Comparison of ENCODE assay signal across 16 mouse cellular contexts in genomic region chr6:50689121-50689815, GRCm38 (mm10). TPM values are rescaled to one million over a fixed set of nuclear protein-coding genes. Genes with fewer than 3 reads are reported as not detected.
A peak's percentile ranks its signal among the peaks of the same experiment; 100 is the strongest.
DNase-seq lines count a peak whose midpoint lies in the region; ATAC-seq and TF ChIP-seq lines count a peak whose summit lies in the region.
"Had no signal": no experiment of that assay in that cellular context is flagged by ENCODE, and none has a peak within 500 bp of the region (broad histone marks: within the 10 kb centered on the region; RNA-seq: fewer than 3 reads in every experiment).

No protein-coding gene starts in this region.

- no peak for TF ChIP-seq CTCF in brain, embryonic 14.5 days (IDR thresholded peaks at IDR 0.05; ENCODE audit: borderline replicate concordance, extremely low read depth, insufficient read depth, insufficient read length)

- DNase-seq in frontal cortex, postnatal 14 days (ENCODE audit: low spot score in 2 of 2): peak; percentile 12 to 26
- DNase-seq in frontal cortex, postnatal 25 days (ENCODE audit: low spot score in 2 of 2): no peak
- peak; percentile 88 for DNase-seq in brain, embryonic 14.5 days (ENCODE audit: low read depth)
- peak; percentile 67 for DNase-seq in hindbrain, embryonic 14.5 days (ENCODE audit: low spot score)
- no peak for DNase-seq in gastrocnemius, postnatal 25 days
- DNase-seq in kidney, adult 8-10 months: no peak
- DNase-seq in spleen, postnatal 4 days (ENCODE audit: low spot score in 2 of 2): no peak
- DNase-seq: thymus, postnatal 14 days had no signal

- peak; percentile 89 for ATAC-seq in hindbrain, embryonic 14.5 days (ENCODE audit: low FRiP score)
- ATAC-seq in limb, embryonic 13.5 days (ENCODE audit: low FRiP score, low read depth): no peak
- ATAC-seq: intestine, embryonic 16.5 days had no signal

- WGBS in hindbrain, embryonic 14.5 days: 39% methylated on average over 15 of the region's 15 CpGs
- WGBS in limb, embryonic 13.5 days: 50% methylated on average over 15 of the region's 15 CpGs

- H3K9ac ChIP-seq in hindbrain, embryonic 14.5 days: no peak overlapping the region
- H3K9ac ChIP-seq in limb, embryonic 13.5 days: no peak overlapping the region
- H3K9ac ChIP-seq: lung, embryonic 15.5 days had no signal

- peak overlapping the region; percentile 76 for H3K27ac ChIP-seq in hindbrain, embryonic 14.5 days
- peak overlapping the region; percentile 4; the same call in 1 of the 2 replicates for H3K27ac ChIP-seq in limb, embryonic 13.5 days
- H3K27ac ChIP-seq: heart, embryonic 10.5 days; lung, embryonic 15.5 days had no signal

- no peaks in the 10 kb centered on the region for H3K27me3 ChIP-seq in hindbrain, embryonic 14.5 days (ENCODE audit: control insufficient read depth, insufficient read depth, low read length)
- peaks cover 33% of the 10 kb centered on the region for H3K27me3 ChIP-seq in limb, embryonic 13.5 days
- H3K27me3 ChIP-seq: CH12.LX; lung, embryonic 15.5 days had no signal

- no peaks in the 10 kb centered on the region for H3K36me3 ChIP-seq in hindbrain, embryonic 14.5 days (replicated peaks; ENCODE audit: control insufficient read depth, insufficient read depth)
- H3K36me3 ChIP-seq in limb, embryonic 13.5 days: no peaks in the 10 kb centered on the region
- H3K36me3 ChIP-seq: heart, embryonic 10.5 days; lung, embryonic 15.5 days had no signal

- H3K4me2 ChIP-seq in hindbrain, embryonic 14.5 days (replicated peaks): peak overlapping the region; percentile 8; the same call in 1 of the 2 replicates
- no peak overlapping the region for H3K4me2 ChIP-seq in limb, embryonic 13.5 days (replicated peaks)
- H3K4me2 ChIP-seq: lung, embryonic 15.5 days had no signal

- peaks cover 17% of the 10 kb centered on the region; the same call in 1 of the 2 replicates for H3K4me1 ChIP-seq in hindbrain, embryonic 14.5 days (replicated peaks; ENCODE audit: control insufficient read depth, insufficient read depth, low read length)
- H3K4me1 ChIP-seq in limb, embryonic 13.5 days: peaks cover 16% of the 10 kb centered on the region

- no peak for TF ChIP-seq POLR2A in brain, embryonic 14.5 days (IDR thresholded peaks at IDR 0.05; ENCODE audit: borderline replicate concordance, extremely low read depth, insufficient read depth, insufficient read length, poor library complexity, severe bottlenecking)

- H3K4me3 ChIP-seq in hindbrain, embryonic 14.5 days (replicated peaks; ENCODE audit: low read length): no peak overlapping the region
- no peak overlapping the region for H3K4me3 ChIP-seq in limb, embryonic 13.5 days
- H3K4me3 ChIP-seq: heart, embryonic 10.5 days; lung, embryonic 15.5 days; myocyte had no signal

- no peaks in the 10 kb centered on the region for H3K9me3 ChIP-seq in hindbrain, embryonic 14.5 days (ENCODE audit: control insufficient read depth, low read length)
- no peaks in the 10 kb centered on the region for H3K9me3 ChIP-seq in limb, embryonic 13.5 days
- H3K9me3 ChIP-seq: heart, embryonic 10.5 days; lung, embryonic 15.5 days had no signal

RNA-seq across cellular contexts. Expression of gene Npvf, which starts 35.0 kb away (rescaled TPM):
- 0.22 and 0.39 TPM in 2 replicates for polyA plus RNA-seq in brain, embryonic 14.5 days (2012; rRNA removed)
- polyA plus RNA-seq in hindbrain, embryonic 14.5 days (2014; fragmentation: Nextera tagmentation; extraction: Ambion mirVana): 0.26 and 0.41 TPM in 2 replicates
- 0.18 TPM in 1 of 2 replicates, not detected in the other for polyA plus RNA-seq in limb, embryonic 13.5 days (2015; fragmentation: Nextera tagmentation; extraction: Ambion mirVana)
- not detected for total RNA-seq in gastrocnemius, postnatal 25 days (2021)
- total RNA-seq: CH12.LX had no signal
- polyA plus RNA-seq: intestine, embryonic 16.5 days; limb, embryonic 11.5 days; lung, embryonic 15.5 days; myocyte; small intestine, adult 2 months had no signal

Comparison
In these comparisons a context has a peak if more than half of its experiments do, and no peak if none do; other contexts are left out.
1. DNase-seq: peak in frontal cortex, postnatal 14 days (2 of 2), brain, embryonic 14.5 days (single experiment) and hindbrain, embryonic 14.5 days (single experiment); none in frontal cortex, postnatal 25 days (0 of 2), gastrocnemius, postnatal 25 days (single experiment), kidney, adult 8-10 months (0 of 2) and spleen, postnatal 4 days (0 of 2).